Mouse (Mus musculus) kidney, adult 11 months (tissue): ENCODE results near the gene Grn.

Experiments used
- DNase-seq: peaks from one replicate; pipeline ENCODE4 v3.0.0; 2022

Grn gene

DNA sequence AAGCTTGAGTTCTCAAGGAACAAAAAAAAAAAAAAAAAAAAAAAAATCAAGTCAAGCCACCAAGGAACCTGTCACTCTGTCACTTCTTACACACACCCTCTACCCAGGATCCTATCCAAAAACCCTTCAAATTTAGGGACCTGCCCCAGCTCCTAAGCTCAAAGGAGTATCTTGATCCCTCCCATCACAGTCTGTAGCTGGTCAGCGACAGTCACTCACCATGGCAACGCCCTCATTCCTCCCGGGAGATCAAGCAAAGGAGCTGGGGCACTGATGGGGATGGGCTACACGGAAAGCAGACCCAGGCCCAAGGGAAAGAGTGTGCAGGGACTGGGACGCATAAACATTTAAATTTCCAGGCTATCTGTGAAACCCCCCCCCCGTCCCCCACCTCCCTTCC lies 14.7 kb downstream of the Grn start:
- no peak for DNase-seq

DNA sequence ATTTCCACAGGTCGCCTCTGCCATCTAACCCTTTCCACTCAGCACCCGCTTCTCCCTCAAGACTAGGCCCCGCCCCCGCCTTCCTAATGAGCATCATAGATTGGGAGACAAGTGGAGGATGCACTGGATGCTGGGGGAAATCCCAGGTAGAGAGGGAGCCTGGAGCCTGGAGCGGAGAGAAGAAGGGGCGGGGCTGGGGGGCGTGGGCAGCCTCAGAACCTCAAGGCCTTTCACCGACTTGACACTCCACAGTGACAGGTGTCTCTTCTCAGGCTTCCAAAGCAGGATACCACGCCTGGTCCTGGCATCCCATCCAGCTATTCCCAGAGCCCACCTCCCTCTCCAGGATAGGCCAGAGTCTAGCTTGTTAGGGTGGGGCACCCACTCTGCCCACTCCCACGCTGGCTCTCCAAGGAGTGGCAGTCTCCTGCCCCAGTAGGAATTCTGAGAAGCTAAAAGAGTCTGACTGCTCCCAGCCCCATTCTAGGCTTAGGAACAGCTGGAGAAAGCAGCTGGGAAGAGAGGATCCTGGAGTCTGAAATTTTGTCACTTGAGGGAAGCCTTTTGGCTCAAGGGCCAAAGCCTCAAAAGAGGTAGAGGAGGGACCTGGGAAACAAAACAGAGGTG lies 15.3 kb downstream of the Grn start:
- DNase-seq, result no peak

DNA sequence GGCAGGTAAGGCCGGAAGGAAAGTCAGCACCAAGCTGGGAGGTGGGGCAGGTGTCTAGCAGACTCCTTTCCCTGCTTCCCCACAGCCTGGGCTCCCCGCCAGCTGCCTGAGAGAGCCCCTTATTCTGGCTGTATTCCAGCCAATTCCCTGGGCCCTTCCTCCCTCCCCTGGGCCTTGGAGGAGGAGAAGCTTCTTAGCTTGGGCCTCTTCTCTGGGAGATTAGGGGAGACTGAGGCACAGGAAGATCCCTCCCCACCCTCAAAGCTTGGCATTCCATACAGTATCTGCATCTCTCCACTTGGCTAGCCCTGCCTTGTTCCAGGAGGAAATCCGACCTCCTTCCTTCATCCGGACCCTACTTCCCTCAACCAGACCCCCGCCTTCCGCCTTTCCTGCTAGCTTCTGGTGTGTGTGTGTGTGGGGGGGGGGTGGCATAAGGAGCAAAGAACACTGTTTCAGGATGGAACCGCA lies 15.8 kb downstream of the Grn start:
- DNase-seq, result no peak

DNA sequence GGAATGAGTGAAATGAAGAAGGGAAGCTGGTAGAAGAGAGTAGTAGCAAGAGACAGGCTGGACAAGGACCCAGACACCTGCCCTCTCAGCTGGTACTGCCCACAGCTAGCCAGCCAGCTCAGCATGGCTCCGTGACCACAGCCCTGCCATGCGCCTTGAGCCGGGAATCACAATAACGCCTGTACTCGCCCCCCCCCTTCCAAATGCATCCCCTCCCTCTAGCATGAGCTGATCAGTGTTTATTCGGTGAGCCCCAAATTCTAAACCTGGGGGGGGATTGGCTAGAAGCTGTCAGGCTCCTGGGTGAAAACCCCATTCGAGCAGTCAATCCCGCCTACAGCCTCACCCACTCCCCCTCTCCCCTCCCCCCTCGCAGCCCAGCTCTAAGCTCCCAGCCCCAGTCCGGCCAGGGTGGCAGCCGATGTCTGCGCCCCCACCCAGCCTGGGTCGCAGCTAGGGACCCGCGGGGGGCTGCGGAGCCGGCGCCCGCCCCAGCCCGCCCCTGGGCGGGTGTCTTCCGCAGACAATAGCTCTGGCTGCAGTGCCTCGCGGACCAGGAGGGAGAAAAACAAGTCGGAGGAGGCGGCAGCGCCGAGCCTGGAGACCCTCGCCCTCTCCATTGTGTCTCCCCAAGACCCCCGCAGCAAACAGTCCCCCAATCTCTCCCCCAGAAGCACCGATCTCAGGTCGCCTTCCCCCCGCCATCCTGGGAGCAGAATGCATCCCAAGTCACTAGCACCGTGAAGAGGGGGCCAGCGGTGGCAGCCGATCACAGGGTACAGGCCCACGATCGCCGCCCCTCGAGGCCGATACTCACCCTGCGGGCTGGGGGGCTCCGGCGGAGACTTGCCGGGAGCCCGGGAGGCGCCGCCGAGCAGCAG lies 16.7 kb downstream of the Grn start:
- no peak for DNase-seq

DNA sequence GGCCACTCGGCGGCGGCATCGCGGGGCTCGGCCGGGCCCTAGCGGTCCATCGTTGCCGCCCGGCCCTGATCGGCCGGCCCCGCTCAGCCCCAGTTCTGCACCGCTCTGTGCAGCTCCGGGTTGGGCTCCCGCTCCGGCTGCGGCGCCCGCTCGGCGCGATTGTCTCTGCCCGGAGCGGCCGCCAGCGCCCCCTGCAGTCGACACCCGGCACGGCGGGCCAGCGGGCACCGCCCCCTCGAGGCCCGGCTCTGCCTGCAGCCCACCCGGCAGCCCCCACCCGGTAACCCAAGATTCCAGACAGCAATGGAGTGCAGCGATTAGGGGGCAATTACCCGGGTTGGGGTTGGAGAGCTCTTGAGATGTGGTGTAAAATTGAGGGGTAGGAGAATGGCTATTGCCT lies 17.4 kb downstream of the Grn start, which contains the start of gene Fam171a2:
TSS of gene Fam171a2 (minus strand) at position 186 of the 400 bp plus-strand sequence.
- DNase-seq, result no peak

DNA sequence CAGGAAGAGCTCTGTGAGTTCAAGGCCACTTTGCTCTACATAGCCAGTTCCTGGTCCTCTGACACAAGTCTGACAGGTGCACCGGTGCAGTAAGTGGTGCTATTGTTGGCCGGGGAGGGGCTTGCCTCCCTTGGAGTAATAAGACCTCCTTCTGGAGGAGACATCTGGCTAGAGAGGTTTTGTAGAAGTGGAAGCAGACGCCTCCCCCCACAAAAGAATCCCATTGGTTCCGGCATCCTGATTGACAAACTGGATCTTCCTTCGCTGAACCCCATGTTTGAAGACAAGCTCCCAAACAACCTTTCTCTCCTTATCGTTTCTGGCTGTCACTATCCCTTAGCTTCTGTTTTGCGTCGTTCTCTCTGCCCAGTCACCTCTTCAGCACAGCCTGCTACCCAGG lies 18.2 kb downstream of the Grn start:
- DNase-seq, result no peak

DNA sequence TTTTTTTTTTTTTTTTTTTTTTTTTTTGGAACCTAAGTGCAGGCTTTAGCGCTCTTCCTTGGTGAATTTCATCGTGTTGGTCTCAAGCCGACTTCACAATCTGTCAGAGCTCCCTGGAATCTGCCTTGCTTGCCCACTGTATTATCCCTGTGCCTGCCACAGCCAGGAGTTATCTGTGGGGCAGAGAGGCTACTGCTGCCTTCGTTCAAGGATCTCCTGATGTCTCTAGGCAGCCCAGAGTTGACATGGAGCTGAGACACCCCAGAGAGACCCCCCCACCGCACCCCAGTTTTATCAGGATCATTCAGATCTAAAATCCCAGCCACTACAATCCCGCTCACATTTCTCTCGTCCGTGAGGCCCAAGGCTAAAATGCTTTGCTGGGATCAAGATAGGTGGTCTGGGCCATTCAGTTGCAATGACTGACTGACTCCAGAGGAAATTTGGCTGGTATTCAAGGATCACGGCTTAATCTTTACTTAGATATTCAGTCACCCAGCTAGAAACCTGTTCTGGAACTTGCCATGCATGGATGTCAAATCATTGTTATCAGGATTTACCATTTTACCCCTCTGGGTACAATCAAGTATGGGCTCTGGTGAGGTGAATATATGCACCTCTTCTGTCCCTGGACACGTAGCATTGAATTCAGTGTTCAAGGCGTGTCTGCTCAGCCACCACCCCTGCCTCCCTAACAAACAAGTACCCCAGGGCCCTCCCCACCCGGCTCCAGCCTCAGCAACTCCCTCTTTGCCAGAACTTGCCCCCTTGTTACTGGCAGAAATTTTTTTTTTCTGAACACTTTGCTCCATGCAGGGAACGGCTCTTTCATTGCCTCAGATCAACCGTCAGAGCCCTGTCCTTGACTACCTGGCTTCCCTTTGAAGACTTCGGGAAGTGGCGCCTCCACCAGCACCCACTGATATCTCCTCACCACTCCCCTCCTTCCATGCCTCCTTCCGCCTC lies 19.2 kb downstream of the Grn start:
- no peak for DNase-seq

DNA sequence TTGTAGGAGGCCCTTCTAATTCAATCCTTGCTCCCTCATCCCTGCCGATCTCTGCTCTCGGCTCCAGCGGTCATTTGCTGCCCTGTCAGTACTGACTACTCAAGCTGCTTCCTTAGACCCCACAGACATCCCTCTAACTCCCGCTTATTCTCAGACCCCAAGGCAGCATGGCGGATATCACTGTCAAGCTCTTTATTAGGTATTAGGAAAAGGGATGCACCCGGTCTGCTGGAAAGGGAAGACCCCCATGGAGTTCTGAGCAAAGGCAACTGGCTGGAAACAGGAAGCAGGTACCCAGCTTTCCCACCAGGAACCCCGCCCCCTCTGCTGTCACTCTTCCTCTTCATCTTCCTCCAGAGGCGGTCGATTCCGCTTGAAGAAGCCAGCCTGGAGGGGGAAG lies 23.0 kb downstream of the Grn start:
- DNase-seq, result no peak

DNA sequence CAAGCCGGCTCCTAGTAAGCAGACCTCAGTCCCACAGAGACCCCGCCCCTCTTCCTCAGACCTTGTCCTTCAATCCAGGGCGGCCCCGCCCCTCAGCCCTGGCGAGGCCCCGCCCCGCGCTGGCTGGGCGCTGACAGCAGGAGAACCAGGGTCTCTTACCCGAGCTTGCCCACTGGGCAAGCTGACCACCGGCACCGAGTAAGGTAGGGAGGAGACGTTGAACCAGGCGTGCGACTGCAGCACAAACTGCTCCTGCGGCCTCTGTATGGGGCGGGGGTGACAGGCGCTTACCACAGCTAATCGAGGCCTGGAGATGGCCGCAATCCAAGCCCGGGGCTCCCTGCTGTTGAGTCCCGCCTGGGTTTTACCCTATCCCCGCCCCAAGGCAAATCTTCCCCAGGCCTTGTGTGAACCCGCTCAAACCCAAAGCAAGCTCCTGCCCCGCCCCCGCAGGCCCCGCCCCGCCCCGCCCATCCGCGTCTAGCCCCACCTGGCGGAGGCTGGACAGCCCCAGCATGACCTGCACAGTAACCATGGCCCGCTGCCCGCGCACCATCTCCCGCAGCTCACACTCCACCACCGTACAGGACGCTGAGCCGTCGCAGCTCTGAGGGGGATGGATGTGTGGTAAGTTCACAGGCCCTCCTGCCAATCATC lies 25.8 kb downstream of the Grn start:
- DNase-seq, result peak; percentile 85

DNA sequence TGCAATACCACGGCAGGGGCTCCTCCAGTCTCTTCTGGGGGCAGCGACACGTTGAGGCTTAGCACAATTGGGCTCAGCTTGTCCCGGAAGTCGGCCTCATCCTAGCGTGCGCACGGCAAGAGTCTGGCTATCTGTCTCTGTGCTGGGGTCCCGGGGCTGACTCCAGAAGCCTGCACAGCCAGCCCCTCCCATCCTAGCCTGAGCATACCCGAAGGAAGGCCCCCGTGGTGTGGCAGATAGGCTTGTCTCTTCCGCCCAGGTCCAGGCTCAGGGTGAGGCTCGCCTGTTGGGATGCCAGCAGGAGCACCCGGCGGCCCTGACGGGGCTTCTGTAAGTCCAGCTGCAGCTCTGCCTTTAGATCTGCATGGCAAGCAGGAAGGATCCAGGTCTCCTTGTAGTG lies 30.4 kb downstream of the Grn start:
- DNase-seq, result no peak

DNA sequence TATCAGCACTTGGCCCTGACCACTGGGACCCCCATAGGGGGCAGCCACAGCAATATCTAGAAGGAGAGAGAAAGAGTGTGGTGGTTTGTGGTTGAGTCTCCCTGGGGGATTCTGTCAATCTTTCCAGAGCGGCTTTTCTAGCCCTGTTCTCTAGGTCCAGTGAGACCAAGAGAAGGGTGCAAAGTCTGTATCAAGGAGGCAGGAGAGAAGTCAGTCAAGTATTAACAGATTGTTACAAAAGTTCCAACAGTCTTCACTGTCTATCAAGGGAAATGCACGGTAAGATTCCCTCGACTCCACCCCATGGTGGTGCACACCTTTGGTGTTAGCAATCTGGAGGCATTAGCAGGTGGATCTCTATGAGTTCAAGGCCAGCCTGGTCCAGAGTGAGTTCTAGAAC lies 31.6 kb downstream of the Grn start:
- DNase-seq, result peak; percentile 71

DNA sequence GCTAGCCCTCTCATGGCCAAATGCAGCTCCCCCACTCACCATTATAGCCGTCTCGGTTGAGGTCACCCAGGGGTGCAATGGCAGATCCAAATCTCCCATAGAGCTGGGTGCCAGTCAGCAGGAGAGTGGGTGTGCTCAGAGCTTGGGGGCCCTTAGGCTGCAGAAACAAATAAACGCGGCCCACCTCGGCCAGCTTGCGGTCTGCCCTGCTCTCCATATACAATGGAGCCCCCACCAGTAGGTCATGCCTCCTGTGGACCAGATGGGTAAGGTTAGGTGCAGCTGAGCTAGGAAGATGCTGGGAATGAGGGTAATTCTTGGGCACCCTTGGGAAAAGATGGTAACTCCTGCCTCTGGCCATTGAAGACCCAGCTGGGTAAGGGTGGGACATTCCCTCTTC lies 34.8 kb downstream of the Grn start:
- no peak for DNase-seq

DNA sequence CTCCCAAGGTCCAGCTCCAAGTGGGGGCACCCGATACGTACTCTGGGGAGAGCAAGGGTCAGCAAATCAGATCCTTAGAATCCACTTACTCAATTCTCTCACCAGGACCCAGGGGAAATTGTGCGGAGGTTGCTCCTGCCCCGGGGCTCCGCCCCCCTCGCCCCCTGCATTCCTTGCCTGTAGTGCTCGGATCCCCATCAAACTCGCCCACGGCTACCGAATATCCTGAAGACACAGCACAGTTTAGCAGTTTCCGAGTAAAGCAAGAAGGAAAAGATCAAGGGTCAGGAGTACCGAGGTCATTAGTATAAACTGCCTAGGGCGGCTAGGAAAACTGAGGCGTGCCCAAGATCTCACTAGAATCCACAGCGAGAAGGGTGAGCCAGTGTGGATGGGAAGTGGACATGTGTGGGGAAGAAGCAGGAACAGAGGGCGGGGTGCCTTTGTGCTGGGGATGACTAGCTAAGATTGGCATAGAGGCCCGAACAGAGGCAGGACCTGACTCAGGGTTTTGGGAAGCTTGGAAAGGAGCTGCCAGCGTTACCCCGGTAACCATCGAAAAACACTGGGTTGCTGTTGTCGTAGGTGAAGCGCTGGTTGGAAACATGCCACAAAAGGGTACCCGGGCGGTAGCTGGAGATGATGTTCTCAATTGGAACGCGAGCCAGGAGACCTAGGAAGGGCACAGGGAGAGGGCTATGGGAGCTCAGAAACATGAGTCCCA lies 35.8 kb downstream of the Grn start:
- peak; percentile 53 for DNase-seq

DNA sequence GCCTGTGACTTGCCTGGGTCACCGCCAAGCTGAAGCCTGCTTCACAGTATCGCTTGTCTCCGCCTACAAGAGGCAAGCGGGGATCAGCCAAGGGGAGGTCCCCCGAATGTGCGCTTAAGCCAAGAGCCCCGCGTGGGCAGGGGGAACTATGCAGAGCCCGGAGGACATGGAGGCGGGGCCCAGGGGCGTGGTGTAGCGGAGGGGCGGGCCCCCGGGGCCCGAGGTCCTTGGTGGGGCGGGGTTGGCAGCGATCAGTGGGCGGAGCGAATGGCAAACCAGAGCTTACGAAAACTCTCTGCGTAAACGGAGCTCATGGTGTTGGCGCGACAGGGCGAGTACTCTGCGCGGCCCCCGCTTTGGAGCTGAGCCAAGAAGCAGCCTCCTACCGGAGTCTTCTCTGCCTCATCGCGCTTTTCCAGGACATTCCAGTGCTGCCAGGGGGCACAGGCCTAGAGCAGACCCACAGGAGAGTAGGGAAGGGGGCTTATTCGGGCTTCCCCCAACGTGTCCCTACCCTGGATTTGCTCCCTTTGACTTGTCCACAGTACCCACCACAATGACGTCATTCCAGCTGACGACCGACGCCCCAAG lies 37.0 kb downstream of the Grn start:
- DNase-seq, result peak; percentile 96

DNA sequence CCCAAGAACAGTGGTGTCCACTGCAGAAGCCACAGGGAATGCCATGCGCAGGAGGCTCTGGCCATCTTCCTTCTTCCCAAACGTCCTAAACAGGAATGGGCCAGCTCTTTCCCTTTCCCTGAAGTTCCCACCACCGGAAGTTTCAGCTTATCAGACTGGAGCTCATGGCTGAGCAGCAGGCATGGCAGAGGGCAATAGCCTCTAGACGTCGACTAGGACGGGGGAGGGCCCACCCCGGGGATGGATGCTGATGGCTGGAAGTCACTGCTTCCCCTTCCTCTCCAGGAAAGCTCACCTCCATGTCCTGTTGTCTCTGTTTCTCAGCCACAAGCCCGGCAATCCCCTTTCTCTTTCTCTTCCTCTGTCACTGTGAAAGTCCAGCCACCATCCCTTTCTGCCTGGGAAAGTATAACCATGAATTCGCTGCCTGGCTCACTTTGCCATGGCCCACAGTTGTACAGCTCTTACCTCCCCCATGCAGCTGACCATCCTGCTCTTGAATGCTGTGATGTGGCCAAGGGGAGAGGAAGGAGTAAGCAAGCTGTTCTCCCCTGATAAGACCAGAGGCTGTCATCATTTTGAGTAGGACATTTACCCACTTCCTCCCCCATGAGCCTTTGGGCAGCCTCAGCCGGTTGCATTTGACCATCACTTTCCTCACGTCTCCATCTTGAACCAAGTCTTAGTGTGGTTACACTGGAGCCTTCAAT lies 39.7 kb downstream of the Grn start, which contains the start of gene Itga2b:
TSS of gene Itga2b (minus strand) at position 475 of the 710 bp plus-strand sequence.
- no peak for DNase-seq

DNA sequence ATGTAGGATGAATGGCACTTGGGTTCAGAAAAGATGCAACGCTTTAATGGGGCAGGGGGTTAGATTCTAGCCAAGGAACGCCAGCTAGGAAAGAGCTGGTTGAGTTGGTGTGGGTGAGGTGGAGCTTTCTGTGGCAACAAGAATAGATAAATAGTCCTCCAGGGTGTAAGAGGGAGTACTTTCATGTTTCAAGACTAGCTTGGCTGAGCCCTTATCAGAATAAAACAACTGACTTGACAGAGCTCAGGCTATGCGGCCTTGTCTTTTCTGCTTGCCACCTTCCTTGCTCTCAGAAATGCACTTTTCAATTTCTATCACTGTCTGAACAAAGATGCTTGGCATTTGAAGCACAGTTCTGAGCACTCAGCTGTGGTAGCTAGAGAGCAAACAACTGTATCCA lies 44.9 kb downstream of the Grn start:
- DNase-seq, result no peak

DNA sequence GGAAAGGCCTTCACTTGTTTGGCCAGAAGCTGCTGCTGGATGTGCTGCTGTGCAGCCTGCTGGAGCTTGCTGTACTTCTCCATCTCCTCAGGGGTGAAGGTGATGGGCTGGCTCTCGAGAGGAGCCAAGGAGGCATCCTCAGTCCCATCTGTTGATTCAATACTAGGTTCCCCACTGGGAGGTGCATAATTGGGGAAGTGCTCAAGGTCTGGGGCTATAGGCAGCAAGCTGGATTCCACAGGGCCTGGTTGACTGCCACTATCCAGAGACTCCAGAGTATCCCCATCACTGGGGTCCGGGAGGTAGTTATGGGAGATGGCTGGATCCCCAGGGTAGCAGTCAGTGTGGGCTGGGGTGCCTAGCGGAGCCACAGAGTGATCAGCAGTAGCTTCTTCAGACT lies 48.6 kb downstream of the Grn start:
- DNase-seq, result no peak

DNA sequence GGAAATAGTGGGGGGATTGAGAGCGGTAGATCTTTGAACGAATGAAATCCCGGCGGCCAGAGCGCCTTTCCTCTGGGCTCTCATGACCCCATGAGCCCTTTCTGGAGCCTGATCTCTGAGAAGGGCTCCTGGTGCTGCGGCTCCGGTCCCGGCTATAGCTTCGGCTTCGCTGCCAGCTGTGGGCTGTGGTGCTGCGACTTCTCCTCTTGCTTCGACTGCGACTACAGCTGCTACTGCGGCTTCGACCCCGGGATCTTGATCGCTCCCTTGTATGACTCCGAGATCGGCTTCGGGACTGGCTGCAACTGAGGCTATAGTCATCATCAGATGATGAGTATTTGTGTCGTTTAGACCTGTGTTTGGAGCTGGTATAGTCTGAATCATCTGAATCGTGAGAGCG lies 49.5 kb downstream of the Grn start:
- no peak for DNase-seq

DNA sequence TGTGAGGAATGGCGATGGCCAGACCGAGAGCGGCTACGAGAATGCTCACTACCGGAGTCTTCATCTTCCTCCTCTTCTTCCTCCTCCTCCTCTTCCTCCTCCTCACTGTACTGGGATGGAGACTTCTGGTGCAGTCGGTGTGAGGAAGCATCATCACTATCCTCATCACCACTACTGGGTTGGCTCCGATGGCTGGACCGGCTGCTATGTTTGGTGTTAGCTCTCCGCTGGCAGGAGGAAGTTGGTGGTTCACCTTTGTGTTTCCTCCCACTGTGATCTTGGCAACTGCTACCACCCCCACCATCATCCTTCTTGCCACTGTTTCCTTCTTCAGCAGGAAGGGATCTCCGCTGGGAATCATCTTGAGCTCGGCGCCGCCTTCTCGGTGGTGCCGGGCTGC lies 50.0 kb downstream of the Grn start:
- no peak for DNase-seq

DNA sequence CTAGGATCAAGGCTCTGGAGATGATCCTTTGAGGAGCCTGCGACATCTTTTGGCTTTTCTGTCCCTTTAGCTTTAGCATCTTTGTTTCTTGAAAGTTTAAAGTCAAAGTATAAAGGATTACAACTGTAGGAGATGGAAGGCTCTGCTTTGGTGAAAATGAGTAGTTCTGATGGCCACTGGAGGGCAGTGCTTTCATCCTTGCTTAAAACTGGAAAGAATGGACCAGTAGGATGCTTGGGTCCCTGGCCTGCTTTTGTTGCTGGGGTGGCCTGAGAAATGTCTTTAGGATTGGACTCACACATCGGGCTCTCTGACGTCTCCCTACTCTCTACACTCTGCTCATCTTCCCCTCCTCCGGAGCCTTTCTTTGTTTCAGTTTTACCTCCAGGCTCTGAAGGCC lies 50.8 kb downstream of the Grn start:
- DNase-seq, result no peak

DNA sequence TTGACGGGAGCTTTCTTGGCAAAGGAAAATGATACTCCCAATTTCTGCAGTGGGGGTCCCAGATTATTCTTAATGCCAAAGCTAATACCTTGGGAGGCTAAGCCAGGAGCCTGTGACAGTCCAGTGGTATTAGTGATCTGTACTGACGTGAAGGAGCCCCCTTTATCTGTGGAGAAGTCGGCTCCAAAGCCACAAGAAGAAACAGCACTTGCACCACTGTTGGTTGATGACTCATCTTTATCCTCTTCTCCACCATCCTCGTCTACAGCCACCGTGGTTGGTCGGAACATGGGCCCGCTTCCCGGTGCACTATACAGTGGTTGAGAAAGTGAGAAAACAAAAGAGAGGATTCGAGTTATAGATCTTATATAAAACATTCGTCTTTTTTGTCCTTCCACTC lies 51.7 kb downstream of the Grn start:
- no peak for DNase-seq
